Mouse (Mus musculus): ENCODE measurements at regions not wholly inside any gene's neighbourhood (a gene's known extent, or its start where the extent isn't known, plus 50 kb on each side); places are given as distances from the start of the nearest gene placed in this dataset.

DNA sequence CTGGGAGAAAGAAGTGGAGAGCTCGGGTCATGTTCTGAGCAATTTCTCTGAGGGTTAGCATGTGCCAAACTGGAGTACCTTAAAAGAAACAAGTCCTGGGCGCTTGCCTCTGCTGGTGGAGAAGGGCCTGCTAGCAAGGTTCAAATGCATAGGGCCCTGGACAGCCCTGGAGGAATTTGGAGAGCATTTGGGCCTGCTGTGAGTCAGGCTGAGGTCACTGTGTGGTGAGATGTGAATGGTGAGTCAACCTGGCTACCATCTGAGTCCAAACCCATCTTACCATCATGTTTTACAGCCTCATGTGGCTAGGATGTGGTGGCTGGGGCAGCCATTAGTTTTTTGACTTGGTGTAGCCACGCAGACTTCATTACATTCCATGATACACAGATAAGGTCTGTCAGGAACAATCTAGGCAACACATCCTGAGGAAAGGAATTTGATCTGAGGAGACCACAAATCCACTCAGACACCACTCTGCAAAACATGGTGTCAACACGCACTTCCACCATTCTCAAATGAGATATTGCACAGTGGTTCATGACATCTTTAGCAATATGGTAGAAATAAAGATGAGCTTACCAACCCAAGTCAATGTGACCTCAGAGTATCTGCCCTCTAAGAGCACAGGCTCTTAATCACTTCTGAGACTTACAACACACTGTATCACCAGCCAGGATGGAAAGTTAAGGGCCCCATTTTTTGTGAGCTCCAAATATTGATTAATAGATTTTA, 83.1 kb downstream of the Thbs2 start:
- no peak for DNase-seq (ENCODE audit: low spot score in 2 of 2)

DNA sequence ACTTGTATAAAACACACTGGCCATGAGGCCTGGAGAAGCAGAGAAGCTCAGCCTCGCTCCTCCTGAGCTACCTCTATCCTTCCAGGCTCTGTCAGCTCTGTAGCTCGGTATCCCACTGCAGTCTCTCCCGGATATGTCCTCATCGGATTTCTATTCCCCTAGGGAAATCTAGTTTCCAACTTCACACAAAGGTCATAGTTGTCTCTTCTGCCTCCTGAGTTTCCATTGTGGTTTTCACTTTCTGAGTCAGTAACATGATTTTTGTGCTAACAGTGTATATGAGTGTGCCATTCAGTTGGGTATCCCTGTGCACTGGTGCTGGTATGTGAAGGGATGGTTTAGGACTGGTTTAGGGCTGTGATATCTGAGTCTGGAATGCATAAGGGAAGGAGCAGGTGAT, 85.2 kb downstream of the Thbs2 start:
- no peak for DNase-seq (ENCODE audit: low spot score in 2 of 2)

DNA sequence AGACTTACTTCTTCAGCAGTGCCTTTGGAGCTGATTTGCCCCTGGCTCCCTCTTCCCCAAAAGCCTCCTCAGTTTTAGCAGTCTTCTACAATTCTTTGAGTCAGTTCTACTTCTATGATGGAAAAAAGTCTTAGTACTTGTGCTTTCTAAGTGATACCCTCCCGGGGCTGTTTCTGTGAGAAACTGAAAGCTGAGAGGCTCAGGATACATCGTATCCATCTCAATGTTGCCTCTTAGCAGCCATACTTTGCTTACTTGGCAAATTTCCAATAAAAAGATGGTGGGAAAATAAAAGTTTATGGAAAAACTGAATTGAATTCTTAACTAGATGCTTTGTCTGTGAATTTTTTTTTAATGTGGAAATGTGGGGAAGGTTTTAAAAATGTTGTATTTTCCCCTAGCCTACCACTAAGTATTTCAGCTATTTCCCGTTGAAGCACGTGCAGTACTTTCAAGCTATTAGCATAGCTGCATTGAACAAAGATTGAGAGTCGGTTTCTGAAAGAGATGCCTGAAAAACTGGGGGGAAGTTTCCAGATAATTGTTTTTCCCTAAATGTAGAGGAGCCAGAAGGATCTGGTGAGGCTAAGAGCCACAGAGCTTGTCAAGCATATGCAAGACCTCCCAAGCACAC, 87.6 kb downstream of the Thbs2 start:
- no peak for DNase-seq (ENCODE audit: low spot score in 2 of 2)

DNA sequence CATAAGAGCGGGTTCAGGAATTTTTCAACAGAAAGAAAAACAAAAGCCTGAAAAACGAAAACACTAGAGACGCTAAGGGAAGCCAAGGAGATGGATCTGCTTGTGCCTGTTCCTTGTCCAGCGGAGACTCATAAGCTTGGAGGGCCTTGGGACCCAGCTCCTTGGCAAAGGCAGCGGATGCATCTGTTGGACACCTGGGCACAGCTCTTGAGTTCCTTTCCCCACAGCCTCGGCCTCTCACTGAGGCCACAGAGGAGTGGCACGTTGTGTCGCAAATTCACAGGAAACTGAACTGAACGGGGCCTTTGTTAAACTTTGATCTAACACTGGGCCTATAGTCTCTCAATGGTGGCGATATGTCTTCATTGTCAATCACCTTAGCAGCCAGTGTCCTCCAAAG, 94.4 kb downstream of the Thbs2 start:
- no peak for DNase-seq (ENCODE audit: low spot score in 2 of 2)

DNA sequence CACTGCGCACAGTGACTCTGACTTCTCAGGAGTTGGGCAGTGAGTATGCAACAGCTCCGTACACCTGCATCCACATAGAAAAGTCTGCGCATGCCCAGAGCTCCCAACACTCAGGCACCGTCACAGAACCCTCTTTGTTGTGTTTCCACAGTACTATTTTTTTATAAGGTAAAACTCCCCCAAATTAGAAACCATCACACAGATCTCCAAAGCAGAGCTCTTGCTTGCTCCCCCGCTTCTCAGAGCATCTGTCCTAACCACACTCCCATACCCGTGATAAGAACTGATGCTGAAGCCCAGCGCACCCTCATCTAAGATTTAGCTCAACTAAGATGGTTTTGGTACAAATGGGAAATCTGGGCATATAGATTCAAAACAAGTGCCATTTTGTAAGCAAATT, 97.6 kb downstream of the Thbs2 start:
- no peak for DNase-seq (ENCODE audit: low spot score in 2 of 2)

DNA sequence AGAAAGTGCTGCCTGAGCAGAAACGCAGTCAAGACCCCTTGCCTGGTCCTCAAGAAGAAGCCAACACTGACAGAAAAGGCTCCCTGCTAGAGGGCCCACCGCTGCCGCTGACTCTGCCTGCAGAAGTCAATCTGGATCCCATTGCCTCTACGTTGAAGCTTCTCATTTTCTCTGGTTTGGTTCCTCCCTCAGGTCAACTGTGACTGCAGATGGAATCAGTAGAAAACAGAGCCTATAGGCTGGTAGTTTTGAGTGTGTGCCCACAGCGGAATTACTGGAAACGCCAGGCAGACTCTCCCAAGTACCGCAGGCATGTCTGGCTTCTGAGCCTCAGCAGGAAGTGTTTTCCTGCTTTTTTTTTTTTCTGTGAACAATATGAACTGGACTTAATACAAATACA, 98.5 kb downstream of the Thbs2 start:
- no peak for DNase-seq (ENCODE audit: low spot score in 2 of 2)

DNA sequence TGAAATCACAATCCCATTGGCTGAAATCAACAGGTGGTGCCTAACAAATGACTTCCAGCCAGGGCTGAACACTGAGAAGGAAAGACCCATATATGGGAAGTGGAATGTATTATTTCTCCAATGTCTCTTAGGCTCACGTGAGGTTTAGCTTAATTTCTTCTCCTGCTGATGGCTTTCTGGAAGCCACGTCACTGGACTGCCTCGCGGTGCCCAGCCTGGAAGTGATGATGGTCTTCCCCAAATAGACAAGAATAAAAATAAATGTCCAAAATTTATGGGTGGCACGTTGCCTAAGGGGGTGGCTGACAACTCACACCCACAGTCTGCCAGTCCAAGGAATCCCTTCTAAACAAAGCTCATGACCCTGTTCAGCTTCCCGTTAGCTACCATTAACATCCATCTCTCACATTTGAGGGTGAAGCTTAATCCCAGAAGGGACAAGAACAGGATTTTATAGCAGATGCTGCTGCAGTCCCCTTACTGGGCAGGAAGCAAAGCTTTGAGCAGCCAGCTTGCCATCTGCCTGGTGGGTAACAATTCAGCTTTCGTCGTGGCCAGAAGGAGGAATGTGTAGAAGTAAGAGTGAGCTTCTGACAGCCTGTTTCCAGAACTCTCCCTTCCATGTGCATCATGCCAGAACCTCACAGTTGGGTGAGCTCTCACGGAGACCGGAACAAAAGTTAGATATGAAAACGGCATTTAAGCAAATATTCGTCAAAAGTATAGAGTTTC, 105.8 kb downstream of the Thbs2 start:
- no peak for DNase-seq (ENCODE audit: low spot score in 2 of 2)

DNA sequence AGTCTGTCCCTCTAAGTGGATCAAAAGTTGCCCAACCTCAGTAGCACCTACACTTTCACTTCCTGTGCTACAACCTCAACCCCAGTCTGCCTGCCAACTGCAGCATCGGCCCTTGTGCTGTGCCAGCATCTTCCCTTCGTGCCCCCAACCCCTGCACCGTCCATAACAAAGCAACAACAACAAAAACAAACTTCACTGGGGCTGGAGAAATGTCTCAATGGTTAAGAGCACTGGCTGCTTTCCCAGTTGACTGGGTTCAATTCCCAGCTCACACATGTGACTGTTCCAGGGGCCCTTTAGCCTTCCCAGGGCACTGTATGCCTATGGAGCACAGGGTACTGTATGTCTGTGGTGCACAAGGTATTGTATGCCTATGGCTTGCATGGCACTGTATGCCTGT, 114.4 kb downstream of the Thbs2 start:
- DNase-seq (ENCODE audit: low spot score in 2 of 2): no peak

DNA sequence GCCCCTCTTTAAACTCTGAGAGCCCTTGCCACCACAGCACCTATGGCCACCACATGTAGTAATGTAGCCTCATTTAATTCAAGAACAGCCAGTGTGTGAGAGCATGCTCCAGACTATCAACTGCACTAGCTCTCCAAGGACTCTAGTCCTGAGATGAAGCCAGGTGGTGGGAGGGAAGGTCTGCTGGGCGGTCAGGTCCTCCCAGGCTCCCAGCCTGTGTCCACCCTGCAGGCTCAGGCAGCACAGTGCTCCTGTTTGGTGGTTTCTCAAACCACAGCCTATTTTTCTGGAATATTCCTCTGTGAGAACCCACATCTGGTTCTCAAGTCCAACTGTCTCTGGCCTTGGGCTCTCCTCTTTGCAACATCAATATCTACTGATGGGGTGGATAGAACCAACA, 115.3 kb downstream of the Thbs2 start:
- no peak for DNase-seq (ENCODE audit: low spot score in 2 of 2)

DNA sequence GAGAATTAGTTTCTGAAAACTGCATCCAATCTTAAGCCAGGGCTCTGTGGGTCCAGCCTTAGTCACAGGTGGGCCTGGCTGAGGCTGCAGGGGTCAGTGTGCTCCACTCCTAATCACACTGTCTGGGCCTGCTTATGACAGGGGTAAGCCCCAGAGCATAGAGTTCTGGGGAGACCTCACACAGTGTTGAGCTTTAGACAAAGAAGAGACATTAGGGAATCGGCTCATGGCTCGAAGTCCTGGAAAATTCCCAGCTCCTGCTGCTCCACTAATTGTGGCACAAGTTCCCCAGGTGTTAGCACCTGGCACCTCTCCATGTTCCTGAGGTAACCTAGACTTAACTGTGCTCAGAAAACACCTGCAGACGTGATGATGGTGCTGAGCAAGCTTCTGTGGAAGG, 115.8 kb downstream of the Thbs2 start:
- DNase-seq (ENCODE audit: low spot score in 2 of 2): no peak

DNA sequence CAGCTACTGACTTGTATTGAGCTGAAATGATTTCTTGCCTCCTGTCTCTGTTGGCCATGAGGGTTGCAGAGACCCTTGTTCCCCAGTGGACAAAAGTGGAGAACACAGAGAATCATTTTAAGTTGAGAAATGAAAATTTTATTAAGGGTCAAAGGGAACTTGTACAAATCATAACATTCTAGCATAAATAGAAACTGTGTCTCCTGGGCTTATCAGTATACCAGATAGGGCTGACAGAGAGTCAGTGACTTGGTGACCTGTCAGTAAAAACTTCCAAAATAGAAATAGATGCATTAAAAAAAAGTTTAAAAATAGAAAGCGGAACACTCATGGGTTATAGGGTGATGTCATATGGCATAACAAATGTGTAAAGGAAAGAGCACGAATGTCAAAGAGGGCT, 117.9 kb downstream of the Thbs2 start:
- no peak for DNase-seq (ENCODE audit: low spot score in 2 of 2)

DNA sequence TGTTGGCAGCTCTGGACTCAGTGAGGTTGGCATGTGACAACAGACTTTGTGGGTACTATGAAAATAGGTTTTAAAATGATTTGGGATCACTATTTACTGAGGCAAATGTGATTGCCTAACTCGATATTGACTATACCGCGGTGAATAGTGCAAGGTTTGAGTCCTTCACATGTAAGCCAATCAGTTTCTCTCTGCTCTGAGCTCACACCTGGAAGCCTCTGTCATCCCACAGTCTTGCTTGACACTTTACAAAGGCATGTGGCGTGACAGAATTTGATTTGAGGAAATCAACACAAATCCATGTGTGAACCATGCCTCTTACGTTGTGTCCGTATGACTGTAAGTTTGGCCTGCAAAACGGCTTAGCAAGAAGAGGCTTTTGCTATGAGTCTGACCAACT, 122.9 kb downstream of the Thbs2 start:
- DNase-seq (ENCODE audit: low spot score in 2 of 2): no peak

DNA sequence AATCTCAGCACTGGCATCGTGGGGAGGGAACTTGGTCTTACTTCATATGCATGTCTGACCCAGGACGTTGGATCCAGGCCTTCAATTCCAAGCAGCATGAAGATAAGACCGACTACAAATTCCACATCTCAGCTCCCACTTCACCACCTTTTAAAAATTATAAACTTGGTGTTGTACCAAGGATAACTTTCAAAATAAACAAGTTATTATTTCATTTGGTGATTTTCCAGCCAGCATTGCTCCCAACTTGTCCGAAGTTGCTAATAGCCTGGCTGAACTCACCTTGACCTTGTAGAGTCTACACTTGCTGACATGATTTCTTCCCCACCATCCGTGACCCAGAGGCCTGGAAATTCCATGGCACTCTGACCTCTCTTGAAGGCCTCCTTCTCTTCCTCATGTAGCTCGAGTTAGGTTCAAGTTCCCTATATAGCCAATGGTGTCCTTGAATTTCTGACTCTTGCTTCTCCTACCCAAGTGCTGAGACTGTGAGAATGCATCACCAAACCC, 123.7 kb downstream of the Thbs2 start:
- no peak for DNase-seq (ENCODE audit: low spot score in 2 of 2)

DNA sequence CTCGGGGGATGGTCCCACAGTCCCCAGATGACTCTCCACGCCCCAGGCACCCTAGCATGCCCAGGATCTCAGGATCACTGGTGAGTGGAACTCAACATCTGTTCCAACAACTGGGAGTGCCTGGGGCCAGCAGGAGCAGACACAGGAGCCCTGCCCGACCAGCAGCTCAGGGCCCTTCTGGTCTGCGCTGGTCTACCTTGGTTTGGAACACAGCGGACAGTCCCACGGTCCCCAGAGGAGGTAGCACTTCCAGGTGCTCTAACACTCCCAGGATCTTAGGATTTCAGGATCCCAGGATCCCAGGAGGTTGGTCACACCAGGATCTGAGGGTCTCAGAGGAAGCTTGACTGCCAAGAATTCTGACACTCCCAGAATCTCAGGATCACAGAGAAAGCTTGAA, 131.8 kb downstream of the Thbs2 start:
- DNase-seq (ENCODE audit: low spot score in 2 of 2): no peak

DNA sequence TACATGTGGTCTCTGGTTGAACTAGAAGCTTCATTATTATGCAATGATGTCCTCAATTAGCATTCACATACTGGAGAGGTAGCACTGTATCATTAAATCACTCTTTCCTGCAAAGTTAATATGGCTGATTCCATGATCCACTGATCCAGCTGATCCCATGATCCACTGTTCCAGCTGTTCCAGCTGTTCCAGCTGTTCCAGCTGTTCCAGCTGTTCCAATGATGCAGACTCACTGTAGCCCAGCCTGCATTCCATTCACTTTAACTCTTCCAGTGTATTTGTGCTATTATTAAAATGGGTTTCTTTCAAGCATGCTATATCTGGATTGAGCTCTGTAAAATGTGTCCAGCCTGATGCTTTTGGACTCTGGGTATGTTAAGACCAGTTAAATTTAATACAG, 136.8 kb downstream of the Thbs2 start:
- DNase-seq (ENCODE audit: low spot score in 2 of 2): no peak

DNA sequence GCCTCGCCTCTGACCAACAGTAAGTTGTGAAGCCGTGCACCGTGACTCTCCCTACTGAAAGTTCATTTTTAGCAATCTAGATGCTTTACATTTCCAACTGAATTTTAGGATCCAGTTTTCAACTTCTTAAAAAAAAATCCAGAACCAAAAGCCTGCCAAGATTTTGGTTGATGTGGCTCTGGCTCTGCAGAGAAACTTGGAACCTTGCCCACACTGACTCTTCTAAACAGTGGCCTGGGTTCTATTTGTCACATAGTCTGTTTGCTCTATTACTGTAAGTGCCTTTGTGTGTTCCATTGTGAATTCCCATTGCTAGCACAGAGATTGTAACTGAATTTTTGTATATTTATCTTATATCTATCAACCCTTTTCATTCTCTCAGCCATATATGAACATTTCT, 140.8 kb downstream of the Thbs2 start:
- DNase-seq (ENCODE audit: low spot score in 2 of 2): no peak

DNA sequence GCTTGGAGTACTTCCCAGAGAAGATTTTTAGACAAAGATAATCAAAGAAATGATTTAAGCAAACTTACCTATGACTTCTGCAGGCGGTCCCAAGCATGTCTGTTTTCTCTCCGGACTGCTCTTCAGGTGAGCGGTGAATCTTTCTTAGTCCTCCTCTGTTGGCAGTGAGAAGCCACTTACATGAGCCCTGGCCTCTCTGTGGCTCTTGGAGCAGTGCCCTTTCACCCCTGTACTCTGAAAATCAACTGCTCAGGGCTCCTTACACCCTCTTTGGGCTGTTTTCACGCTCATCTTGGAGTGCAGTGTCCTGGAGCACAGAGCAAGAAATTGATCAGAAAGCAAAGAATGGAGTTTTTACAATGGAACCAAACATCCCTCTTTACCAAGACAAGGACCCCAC, 142.0 kb downstream of the Thbs2 start:
- no peak for DNase-seq (ENCODE audit: low spot score in 2 of 2)

DNA sequence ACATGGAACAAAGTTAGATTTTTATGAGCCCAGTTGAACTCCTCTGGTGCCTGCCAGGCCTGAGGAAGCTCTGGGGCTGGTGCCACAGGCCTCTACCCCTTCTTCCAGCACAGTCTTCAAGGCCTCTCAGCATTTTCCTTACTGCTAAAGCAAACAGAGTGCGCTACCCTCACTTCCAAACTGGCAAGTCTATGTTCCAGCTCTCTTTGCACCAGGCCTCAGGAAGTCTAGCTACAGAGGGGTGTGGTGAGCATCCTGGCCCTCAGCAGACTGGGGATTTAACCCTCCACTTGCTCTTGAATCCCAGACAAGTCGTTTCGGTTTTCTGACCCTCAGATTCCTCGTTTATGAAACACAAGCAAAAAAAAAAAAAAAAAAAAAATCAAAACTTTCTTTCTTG, 142.4 kb downstream of the Thbs2 start:
- DNase-seq (ENCODE audit: low spot score in 2 of 2): no peak

DNA sequence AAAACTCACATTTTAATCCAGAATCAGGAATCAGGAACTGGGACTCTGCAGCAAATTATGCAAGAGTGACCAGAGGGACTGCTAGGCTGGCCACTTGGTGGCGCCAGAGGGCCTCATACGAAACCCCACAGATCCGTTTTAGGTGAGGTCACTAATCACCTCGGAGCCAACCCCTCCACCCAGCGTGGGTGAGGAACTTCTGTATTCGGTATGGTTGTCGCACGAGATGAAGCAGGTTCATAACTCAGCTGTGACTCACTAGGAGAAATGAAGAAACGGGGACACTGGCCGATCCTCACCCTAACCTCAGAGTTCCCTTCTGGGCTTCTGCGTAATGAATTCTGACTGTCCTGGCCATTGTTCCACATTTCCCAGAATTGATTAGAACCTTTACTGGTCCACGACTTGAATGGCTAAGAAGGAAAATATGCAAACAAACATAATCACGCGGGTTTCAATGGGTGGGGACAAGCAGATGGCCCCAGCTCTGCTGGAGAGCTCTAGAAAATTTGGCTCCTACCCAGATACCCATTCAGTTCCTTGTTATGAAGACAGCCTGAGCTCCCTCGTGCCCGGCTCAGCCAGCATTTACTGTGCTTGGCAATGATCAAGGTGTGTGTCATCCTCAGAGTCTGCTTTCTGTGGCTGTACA, 148.1 kb downstream of the Thbs2 start:
- DNase-seq (ENCODE audit: low spot score in 2 of 2): peak; percentile 85 to 90

DNA sequence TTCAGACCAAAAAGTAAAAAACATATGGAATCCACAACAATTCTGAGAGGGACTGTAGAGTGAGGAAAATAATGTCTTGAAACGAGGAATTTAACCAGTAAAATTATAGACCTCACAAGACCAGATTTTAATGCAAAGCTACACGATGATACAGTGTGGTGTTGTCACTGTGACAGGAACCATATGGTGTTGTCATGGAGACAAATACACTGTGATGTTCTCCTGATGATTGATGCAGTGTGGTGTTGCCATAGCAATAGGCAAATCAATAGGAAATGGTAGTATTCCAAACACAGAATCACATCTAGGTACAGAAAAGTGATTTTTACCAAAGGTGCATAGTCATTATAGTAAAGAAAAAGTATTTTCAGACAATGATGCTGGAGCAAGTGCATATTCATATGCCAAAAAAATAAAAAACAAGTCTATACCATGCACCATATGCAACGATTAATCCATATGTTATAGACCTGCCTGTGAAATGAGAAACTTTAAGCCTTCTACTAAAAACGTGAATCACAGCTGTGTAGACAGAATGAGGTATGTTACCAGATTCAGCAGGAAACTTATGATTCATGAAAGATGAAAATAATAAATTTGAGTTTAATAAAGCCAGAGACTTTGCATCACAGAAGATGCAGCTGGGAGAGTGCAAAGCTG, 149.6 kb downstream of the Thbs2 start:
- no peak for DNase-seq (ENCODE audit: low spot score in 2 of 2)

DNA sequence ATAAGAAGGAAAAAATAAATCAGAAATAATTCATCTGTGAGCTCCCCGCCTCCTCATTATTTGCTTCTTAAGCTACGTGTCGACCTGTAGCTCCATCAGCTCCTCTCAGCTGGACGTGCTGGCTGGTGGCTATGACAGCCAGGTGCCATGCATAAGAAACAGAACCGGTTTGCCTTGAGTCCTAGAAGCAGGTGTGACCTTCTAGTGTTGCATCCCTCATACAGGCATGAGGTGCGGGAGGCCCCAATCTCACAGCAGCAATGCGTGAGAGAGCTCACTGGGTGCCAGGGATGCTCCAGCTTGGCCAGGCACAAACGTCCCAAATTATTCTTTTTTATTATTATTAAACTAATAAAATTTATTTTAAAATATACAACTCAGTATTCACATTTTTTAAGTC, 153.0 kb downstream of the Thbs2 start:
- no peak for DNase-seq (ENCODE audit: low spot score in 2 of 2)
